Mouse (Mus musculus) frontal cortex, postnatal 36 days (tissue): ENCODE measurements around the gene Gstp1.
"Not testable (repeated sequence)": the region's sequence is repeated elsewhere in the genome, so short reads cannot be mapped to it uniquely, and the experiment has no call there.

Experiments used
- DNase-seq, 2 experiments: peaks; one replicate each; pipeline ENCODE4 v3.0.0; 2022; ENCODE audit warnings: low spot score in 2 of 2

The Gstp1 gene

GRCm38 (mm10) chr19:4037154-4037787 lies 514 bp downstream of the Gstp1 start:
- DNase-seq: not testable (repeated sequence)

GRCm38 (mm10) chr19:4036327-4037045 lies 1.3 kb downstream of the Gstp1 start:
- no peak for DNase-seq

GRCm38 (mm10) chr19:4033742-4034141 lies 4.0 kb downstream of the Gstp1 start:
- no peak for DNase-seq

- no peak for DNase-seq
These were observed 4.5 kb downstream of the Gstp1 start for GRCm38 (mm10) chr19:4033298-4033697.

GRCm38 (mm10) chr19:4032668-4033067 lies 5.1 kb downstream of the Gstp1 start:
- DNase-seq: no peak

- no peak for DNase-seq
These were observed 10.2 kb downstream of the Gstp1 start for GRCm38 (mm10) chr19:4027576-4027975.

- DNase-seq: no peak
These were observed 14.6 kb downstream of the Gstp1 start for GRCm38 (mm10) chr19:4023185-4023584.

GRCm38 (mm10) chr19:4018743-4019583 lies 18.8 kb downstream of the Gstp1 start:
- peak; percentile 68 to 87 for DNase-seq

GRCm38 (mm10) chr19:4017921-4018587 lies 19.7 kb downstream of the Gstp1 start:
- no peak for DNase-seq

- no peak for DNase-seq
These were observed 22.1 kb downstream of the Gstp1 start for GRCm38 (mm10) chr19:4015635-4016034.

- no peak for DNase-seq
These were observed 23.0 kb downstream of the Gstp1 start for GRCm38 (mm10) chr19:4014802-4015201.

- DNase-seq: no peak
These were observed 24.7 kb downstream of the Gstp1 start for GRCm38 (mm10) chr19:4013066-4013465.

- DNase-seq: peak; percentile 97 to 99
These were observed 25.3 kb downstream of the Gstp1 start, which contains the start of gene Ndufv1 for GRCm38 (mm10) chr19:4012432-4013022. Gene Ndufv1 (minus strand): TSS chr19:4012806.

GRCm38 (mm10) chr19:4011086-4011485 lies 26.7 kb downstream of the Gstp1 start:
- DNase-seq: no peak

- no peak for DNase-seq
These were observed 31.8 kb downstream of the Gstp1 start for GRCm38 (mm10) chr19:4005971-4006370.

GRCm38 (mm10) chr19:4005091-4005490 lies 32.7 kb downstream of the Gstp1 start:
- DNase-seq: no peak

- no peak for DNase-seq
These were observed 33.5 kb downstream of the Gstp1 start for GRCm38 (mm10) chr19:4004331-4004730.

GRCm38 (mm10) chr19:4003641-4004040 lies 34.1 kb downstream of the Gstp1 start:
- DNase-seq: no peak

GRCm38 (mm10) chr19:4003112-4003511 lies 34.7 kb downstream of the Gstp1 start, which contains the start of gene Doc2g:
Gene Doc2g (plus strand): TSS chr19:4003313.
- no peak for DNase-seq

GRCm38 (mm10) chr19:4001752-4002151 lies 36.0 kb downstream of the Gstp1 start:
- no peak for DNase-seq

- DNase-seq: no peak
These were observed 36.7 kb downstream of the Gstp1 start for GRCm38 (mm10) chr19:4000949-4001525.
